Mouse (Mus musculus): ENCODE results near the gene Vps13c. TPM values are rescaled to one million over a fixed set of nuclear protein-coding genes. Genes with fewer than 3 reads are reported as not detected.

Vps13c gene
- polyA plus RNA-seq, 1 experiment from 2014 or later = 4.8 TPM

DNA sequence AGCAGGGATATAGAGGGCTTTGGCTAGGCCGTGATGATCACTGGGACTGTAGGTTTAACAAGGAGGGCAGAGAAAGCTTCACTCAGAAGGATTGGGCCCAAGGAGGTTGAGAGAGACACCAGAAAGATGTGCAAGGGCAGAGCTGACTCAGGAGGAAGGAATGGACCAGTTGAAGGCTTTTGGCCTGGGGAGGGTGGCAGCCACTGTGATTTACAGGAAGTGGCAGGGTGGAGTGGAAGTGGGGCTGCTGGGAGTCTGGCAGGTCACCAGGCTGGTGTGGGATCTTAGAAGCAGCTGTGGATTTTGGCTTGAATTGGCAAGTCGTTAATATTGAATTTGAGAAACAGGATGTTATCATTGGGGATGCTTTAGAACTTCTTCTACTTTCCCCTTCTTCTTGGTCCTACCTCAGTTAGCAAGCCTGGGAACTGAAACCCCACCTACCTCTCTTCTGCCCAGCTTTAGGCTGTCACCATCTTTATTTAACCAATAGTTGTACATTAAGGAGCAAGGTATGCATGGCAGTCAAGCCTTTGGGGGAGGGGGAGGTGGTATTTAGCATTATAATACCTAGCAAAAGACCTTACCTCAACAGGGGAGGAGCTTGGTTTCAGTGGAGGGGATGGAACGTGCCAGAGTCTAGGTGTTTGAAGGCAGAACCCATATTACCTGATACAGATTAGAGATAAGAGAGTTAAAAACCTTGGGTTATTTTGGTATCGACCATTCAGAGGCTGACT is 47.0 kb downstream of the Vps13c start:
- Histone ChIP-seq H3K4me3 (no peak overlapping the region), H3K4me1 (no peaks in the 10 kb centered on the region), H3K4me2 (replicated peaks) (no peak overlapping the region), H3K27me3 (no peaks in the 10 kb centered on the region), H3K9me3 (no peaks in the 10 kb centered on the region), H3K9ac (no peak overlapping the region), H3K36me3 (peaks cover 10% of the 10 kb centered on the region; the same call in 1 of the 2 replicates), H3K27ac (no peak overlapping the region)
- ATAC-seq (ENCODE audit: insufficient number of reproducible peaks, insufficient read depth, low FRiP score, low TSS enrichment) = no peak
- WGBS = 84% methylated on average over 4 of the region's 4 CpGs

DNA sequence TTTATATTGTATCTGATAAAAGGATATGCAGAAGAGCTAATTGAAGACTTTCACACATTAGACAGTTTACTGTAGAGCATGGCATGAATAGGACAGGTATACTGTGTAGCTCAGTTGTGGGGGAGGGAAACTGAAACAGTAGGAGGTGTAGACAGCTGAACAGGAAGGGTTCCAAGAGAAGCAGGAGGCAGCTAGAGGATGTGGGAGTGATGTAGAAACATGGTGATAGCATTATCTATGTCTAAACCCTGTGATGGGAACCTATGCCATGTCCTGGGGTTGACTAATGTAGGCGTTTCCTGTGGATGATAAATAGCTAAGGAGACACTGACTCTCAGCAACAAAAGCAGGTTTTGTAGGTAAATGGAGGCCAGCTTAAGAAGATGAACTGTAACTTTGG is 53.3 kb downstream of the Vps13c start:
- H3K27ac ChIP-seq = no peak overlapping the region
- H3K4me3 ChIP-seq = no peak overlapping the region
- H3K27me3 ChIP-seq = no peaks in the 10 kb centered on the region
- no peak for ATAC-seq (ENCODE audit: insufficient number of reproducible peaks, insufficient read depth, low FRiP score, low TSS enrichment)
- no peak overlapping the region for H3K9ac ChIP-seq
- H3K4me1 ChIP-seq = no peaks in the 10 kb centered on the region
- no peaks in the 10 kb centered on the region for H3K9me3 ChIP-seq
- no peak overlapping the region for H3K4me2 ChIP-seq (replicated peaks)
- peaks cover 20% of the 10 kb centered on the region; the same call in 1 of the 2 replicates for H3K36me3 ChIP-seq
- 83% methylated on average over 1 of the region's 1 CpGs for WGBS

DNA sequence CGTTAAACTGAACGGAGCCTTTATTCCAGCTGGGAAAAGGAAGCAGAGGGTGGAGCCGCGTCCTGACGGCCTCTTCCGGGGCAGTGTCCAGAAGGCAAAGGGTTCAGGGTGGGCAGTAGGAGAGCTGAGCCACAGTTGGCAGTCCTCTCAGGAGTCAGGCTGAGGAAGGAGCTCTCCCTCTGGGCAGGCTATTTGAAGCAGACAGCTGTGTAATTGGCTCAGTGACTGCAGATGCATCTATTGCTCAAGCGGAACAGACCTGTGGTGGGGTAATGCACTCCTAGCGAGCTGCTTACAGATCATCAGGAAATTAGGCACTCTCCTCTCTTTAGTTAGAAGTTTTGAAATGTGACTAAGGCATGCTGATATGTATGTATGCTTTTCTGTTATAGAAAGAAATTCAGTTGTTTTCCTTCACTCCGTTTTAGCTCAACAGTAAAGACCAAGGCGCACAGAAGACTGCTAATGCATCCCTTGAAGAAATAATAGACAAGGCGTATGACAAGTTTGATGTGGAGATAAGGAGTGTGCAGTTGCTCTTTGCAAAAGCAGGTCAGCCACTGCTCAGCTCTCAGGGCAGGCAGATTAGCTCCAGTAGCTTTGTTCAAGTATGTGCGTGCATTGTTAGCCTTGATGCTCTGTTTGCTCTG is 56.6 kb downstream of the Vps13c start:
- ATAC-seq (ENCODE audit: insufficient number of reproducible peaks, insufficient read depth, low FRiP score, low TSS enrichment) = no peak
- no peak overlapping the region for H3K9ac ChIP-seq
- H3K4me2 ChIP-seq (replicated peaks) = no peak overlapping the region
- H3K4me3 ChIP-seq = no peak overlapping the region
- H3K4me1 ChIP-seq = no peaks in the 10 kb centered on the region
- no peaks in the 10 kb centered on the region for H3K27me3 ChIP-seq
- H3K36me3 ChIP-seq = peaks cover 26% of the 10 kb centered on the region
- no peak overlapping the region for H3K27ac ChIP-seq
- 65% methylated on average over 12 of the region's 12 CpGs for WGBS
- H3K9me3 ChIP-seq = no peaks in the 10 kb centered on the region

DNA sequence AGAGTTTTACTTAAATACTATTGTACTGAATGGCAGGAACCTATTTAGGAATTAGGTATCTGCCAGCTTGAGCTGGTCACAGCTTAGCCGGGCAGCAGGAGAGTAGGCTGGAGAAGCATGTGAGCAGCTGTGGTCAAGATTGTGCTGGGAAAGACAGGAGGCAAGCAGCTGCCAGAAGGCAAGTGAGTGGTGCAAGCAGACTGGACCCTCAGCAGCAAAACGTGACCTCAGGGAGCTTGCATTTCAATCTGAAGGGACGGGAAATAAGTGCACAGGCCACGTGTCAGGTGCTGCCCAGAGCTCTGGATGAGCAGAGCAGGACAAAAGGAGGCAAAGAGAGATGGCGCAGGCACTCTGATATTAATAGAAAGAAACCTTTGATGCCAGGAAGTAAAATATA is 60.2 kb downstream of the Vps13c start:
- Histone ChIP-seq H3K4me3 (no peak overlapping the region), H3K4me1 (no peaks in the 10 kb centered on the region), H3K27me3 (no peaks in the 10 kb centered on the region), H3K9me3 (no peaks in the 10 kb centered on the region), H3K4me2 (replicated peaks) (no peak overlapping the region), H3K27ac (no peak overlapping the region), H3K36me3 (peaks cover 12% of the 10 kb centered on the region; the same call in 1 of the 2 replicates), H3K9ac (no peak overlapping the region)
- 67% methylated on average over 5 of the region's 5 CpGs for WGBS
- ATAC-seq (ENCODE audit: insufficient number of reproducible peaks, insufficient read depth, low FRiP score, low TSS enrichment) = no peak

DNA sequence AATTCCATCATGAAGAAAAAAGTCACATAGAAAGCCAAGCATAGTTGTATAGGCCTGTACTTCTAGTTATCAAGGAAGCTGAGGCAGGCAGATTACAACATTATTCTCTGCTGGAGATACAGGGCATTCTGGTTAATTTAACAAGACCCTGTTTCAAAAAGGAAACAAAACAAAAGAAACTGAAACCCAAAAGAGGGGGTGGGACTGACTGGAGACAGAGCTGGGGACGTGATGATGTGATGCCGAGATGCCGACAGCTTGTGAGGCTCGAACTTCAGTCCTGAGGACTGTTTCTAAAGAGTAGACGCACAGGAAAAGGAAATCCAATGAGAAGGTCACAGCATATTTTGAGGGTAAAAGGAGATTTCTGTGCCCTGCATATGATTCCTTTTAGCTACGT is 64.2 kb downstream of the Vps13c start:
- no peak overlapping the region for H3K4me3 ChIP-seq
- H3K27ac ChIP-seq = no peak overlapping the region
- ATAC-seq (ENCODE audit: insufficient number of reproducible peaks, insufficient read depth, low FRiP score, low TSS enrichment) = no peak
- no peak overlapping the region for H3K4me2 ChIP-seq (replicated peaks)
- no peaks in the 10 kb centered on the region for H3K27me3 ChIP-seq
- H3K9me3 ChIP-seq = no peaks in the 10 kb centered on the region
- no peak overlapping the region for H3K9ac ChIP-seq
- WGBS = 74% methylated on average over 6 of the region's 6 CpGs
- H3K4me1 ChIP-seq = no peaks in the 10 kb centered on the region
- H3K36me3 ChIP-seq = peaks cover 19% of the 10 kb centered on the region

DNA sequence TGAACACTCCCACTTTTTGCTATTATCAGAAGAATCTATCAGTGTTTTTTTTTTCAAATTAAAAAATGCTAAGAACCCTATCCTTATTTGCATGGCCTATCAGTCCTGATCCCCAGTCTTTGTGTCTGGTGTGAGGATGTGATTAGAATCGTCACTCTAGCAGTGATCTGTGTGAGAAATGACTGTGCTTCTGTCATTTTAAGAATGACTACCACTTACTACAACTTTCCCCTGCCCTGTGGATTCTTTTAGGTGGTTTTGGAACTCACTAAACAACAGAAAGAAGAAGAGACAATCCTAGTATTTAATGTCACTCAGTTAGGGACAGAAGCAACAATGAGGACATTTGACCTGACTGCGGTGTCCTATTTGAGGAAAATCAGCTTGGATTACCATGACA is 65.3 kb downstream of the Vps13c start:
- no peak overlapping the region for H3K9ac ChIP-seq
- no peak for ATAC-seq (ENCODE audit: insufficient number of reproducible peaks, insufficient read depth, low FRiP score, low TSS enrichment)
- WGBS = 87% methylated on average over 2 of the region's 2 CpGs
- H3K9me3 ChIP-seq = no peaks in the 10 kb centered on the region
- no peak overlapping the region for H3K4me2 ChIP-seq (replicated peaks)
- no peak overlapping the region for H3K4me3 ChIP-seq
- no peaks in the 10 kb centered on the region for H3K4me1 ChIP-seq
- H3K27me3 ChIP-seq = no peaks in the 10 kb centered on the region
- peaks cover 30% of the 10 kb centered on the region for H3K36me3 ChIP-seq
- no peak overlapping the region for H3K27ac ChIP-seq

DNA sequence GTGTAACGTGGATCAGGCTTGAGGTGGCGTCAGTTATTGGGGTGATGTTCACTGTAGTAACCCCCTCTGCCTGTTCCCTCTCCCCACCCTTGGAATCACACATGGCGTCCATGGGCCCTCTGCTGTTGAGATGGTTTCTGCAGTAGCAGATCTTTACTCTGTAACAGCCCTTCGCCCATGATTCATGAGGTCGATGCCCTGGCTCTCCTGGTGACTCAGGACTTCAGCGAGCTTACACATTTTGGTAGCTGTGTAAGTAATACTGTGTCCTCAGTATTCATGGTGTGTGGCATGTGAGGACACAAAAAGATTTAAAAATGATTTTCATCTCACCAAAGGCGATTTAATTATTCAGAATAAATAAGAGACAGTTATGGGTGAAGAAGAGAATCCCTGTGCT is 74.5 kb downstream of the Vps13c start:
- no peaks in the 10 kb centered on the region for H3K27me3 ChIP-seq
- H3K4me3 ChIP-seq = no peak overlapping the region
- WGBS = 90% methylated on average over 7 of the region's 7 CpGs

DNA sequence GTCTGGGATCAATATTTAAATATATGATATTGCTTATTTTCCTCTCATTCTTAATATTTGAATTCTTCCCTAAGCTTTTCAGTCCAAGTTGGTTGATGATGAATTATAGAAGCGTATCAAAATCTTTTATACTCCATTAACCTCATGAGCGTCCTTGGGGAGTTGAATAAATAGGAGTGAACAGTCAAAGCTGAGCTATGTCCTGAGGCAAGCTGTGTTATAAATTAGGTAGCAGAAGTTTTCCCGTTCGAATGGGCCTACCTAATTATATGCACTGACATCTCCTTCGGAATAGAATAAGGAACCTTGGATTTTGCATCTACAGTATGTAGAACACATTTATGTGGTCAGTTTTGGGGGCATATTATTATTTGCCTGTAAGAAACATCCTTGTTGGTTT is 82.2 kb downstream of the Vps13c start:
- 75% methylated on average over 5 of the region's 5 CpGs for WGBS
- H3K4me1 ChIP-seq = no peaks in the 10 kb centered on the region
- H3K4me2 ChIP-seq (replicated peaks) = no peak overlapping the region
- no peak for ATAC-seq (ENCODE audit: insufficient number of reproducible peaks, insufficient read depth, low FRiP score, low TSS enrichment)
- no peaks in the 10 kb centered on the region for H3K27me3 ChIP-seq
- no peak overlapping the region for H3K9ac ChIP-seq
- peaks cover 7% of the 10 kb centered on the region; the same call in 1 of the 2 replicates for H3K36me3 ChIP-seq
- H3K27ac ChIP-seq = no peak overlapping the region
- no peaks in the 10 kb centered on the region for H3K9me3 ChIP-seq
- no peak overlapping the region for H3K4me3 ChIP-seq

More for the DNA sequence above, 74.5 kb downstream of the Vps13c start:
- no peak for ATAC-seq (ENCODE audit: insufficient number of reproducible peaks, insufficient read depth, low FRiP score, low TSS enrichment)
- Histone ChIP-seq H3K4me2 (replicated peaks) (no peak overlapping the region), H3K9me3 (no peaks in the 10 kb centered on the region), H3K27ac (no peak overlapping the region), H3K36me3 (peaks cover 32% of the 10 kb centered on the region), H3K9ac (no peak overlapping the region), H3K4me1 (no peaks in the 10 kb centered on the region)

DNA sequence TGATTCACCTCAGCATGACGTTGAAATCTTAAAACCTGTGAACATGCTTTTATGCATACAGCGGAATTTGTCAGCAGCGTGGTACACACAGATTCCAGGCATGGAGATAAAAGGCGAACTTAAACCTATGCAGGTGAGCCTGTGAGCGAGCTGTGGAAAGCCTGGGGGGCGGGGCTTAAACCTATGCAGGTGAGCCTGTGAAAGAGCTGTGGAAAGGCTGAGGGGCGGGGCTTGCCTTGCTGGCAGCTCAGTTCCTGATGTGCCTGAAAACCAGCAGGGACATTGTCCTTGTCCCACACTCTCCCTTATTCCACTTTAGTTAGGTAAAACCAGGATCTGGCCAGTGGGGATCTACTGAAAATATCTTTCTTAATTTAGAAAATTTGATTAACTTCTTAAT is 90.4 kb downstream of the Vps13c start:
- H3K36me3 ChIP-seq = peaks cover 22% of the 10 kb centered on the region
- no peaks in the 10 kb centered on the region for H3K4me1 ChIP-seq
- H3K9ac ChIP-seq = no peak overlapping the region
- no peak overlapping the region for H3K4me3 ChIP-seq
- no peaks in the 10 kb centered on the region for H3K27me3 ChIP-seq
- H3K27ac ChIP-seq = no peak overlapping the region
- no peak for ATAC-seq (ENCODE audit: insufficient number of reproducible peaks, insufficient read depth, low FRiP score, low TSS enrichment)
- WGBS = 66% methylated on average over 7 of the region's 7 CpGs
- H3K9me3 ChIP-seq = no peaks in the 10 kb centered on the region
- no peak overlapping the region for H3K4me2 ChIP-seq (replicated peaks)

DNA sequence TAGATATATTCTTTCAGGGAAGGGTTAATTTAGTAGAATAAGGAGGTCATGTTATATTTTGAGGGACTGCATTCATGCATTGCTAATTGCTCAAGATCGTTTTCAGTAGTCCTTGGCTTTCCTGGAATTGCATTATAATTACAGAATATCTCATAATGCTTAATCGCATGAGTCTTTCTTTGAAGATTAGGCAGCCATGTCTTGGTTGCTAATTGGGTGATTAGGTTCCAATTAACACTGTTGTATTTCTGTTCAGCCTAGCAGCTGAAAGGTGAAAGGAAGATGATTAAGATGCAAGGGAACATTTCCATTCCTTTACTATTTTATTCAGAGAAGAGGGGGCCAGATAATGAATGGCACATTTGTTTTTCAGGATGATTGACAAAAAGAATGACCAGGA is 97.1 kb downstream of the Vps13c start:
- Histone ChIP-seq H3K4me1 (no peaks in the 10 kb centered on the region), H3K9me3 (no peaks in the 10 kb centered on the region), H3K9ac (no peak overlapping the region), H3K27ac (no peak overlapping the region), H3K36me3 (0 out of 2 replicates have a peak, but pooled peaks cover 7% of the 10 kb centered on the region), H3K27me3 (no peaks in the 10 kb centered on the region), H3K4me2 (replicated peaks) (no peak overlapping the region), H3K4me3 (no peak overlapping the region)
- ATAC-seq (ENCODE audit: insufficient number of reproducible peaks, insufficient read depth, low FRiP score, low TSS enrichment) = no peak
- 74% methylated on average over 2 of the region's 2 CpGs for whole genome bisulfite sequencing

DNA sequence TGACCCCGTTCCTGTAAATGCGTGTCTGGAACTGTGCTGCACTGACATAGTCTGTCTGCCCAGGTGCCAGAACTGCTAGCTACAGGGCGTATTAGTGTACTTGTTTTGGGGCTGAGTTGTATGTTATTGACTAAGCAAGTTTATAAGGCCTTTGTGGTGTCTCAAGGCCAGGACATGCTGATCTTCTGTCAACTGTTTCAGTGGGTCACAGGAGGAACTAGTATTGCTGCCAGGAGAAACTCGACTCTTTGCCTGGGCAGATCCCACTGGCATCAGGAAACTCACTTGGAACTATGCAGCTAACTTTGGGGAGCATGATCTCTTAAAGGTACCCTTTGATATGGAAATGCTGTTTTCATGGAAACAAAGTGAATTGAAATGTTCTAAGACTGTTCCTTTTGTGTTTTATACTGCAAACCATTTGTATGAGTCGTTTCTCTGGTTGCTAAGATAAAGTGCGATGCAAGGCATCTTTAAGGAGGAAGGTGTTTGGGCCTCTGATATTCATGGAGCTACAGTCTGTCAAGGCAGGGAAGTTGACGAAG is 115.3 kb downstream of the Vps13c start:
- peaks cover 35% of the 10 kb centered on the region for H3K36me3 ChIP-seq
- no peaks in the 10 kb centered on the region for H3K4me1 ChIP-seq
- no peak overlapping the region for H3K27ac ChIP-seq
- 86% methylated on average over 7 of the region's 7 CpGs for WGBS
- no peak overlapping the region for H3K9ac ChIP-seq
- no peaks in the 10 kb centered on the region for H3K9me3 ChIP-seq
- no peak overlapping the region for H3K4me2 ChIP-seq (replicated peaks)
- no peak for ATAC-seq (ENCODE audit: insufficient number of reproducible peaks, insufficient read depth, low FRiP score, low TSS enrichment)
- no peak overlapping the region for H3K4me3 ChIP-seq
- H3K27me3 ChIP-seq = no peaks in the 10 kb centered on the region

DNA sequence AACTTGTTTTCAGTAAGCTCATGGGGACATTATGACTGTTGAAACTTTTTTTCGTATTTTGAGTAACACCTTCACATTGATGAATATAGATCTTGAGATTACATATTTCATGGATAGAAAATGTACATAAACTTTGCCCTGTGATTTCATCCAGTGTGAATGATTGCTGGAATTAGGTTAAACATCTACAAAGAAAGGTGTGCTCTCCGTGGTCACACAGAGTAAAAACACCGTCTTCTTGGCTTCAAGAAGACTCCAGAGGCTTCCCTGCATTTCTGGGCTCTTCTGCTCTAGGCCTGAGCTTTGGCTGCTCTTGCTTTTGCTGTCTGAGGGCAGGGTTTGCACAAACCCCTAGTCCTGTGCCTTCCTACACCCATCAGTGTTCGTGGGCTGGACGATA is 121.8 kb downstream of the Vps13c start:
- Histone ChIP-seq H3K9me3 (no peaks in the 10 kb centered on the region), H3K27me3 (no peaks in the 10 kb centered on the region), H3K36me3 (peaks cover 20% of the 10 kb centered on the region), H3K4me1 (no peaks in the 10 kb centered on the region), H3K4me2 (replicated peaks) (no peak overlapping the region), H3K27ac (no peak overlapping the region), H3K4me3 (no peak overlapping the region), H3K9ac (no peak overlapping the region)
- no peak for ATAC-seq (ENCODE audit: insufficient number of reproducible peaks, insufficient read depth, low FRiP score, low TSS enrichment)
- WGBS = 95% methylated on average over 5 of the region's 5 CpGs
